Mouse (Mus musculus): ENCODE data around the gene Fastkd5. TPM values are rescaled to one million over a fixed set of nuclear protein-coding genes. Genes with fewer than 3 reads are reported as not detected.

Fastkd5 gene
- polyA plus RNA-seq (2015; fragmentation: Nextera tagmentation; extraction: Ambion mirVana) = 14.7 and 16.0 TPM in 2 replicates

DNA sequence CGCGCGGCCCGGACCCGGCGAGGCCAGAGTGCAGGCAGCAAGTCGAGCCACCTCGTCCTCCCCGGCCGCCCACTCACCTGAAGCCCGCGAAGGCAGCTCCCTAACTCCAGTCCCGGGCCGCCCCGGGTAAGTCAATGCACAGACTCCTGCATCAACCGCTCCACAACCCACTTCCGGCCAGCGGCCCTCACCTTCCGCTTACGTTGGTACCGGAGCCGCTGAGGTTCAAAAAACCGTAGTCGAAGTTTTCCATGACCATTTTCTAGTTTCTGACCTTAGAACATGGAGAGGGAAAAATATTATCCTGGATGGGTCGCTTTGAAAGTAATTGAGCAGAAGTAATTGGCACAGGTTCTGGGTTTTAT lies at the start of gene Fastkd5, which contains the start of gene Ubox5:
Gene Fastkd5, minus strand, starts transcription at position 189 of the 365 bp plus-strand sequence.
Gene Ubox5, minus strand, starts transcription at position 200 of the 365 bp plus-strand sequence.
- H3K27ac ChIP-seq (ENCODE audit: low read length) = peak within 1 kb of the TSS; percentile 77
- peaks cover 16% of the 10 kb centered on the region for H3K4me1 ChIP-seq (ENCODE audit: control insufficient read depth, insufficient read depth, low read length)
- peak within 1 kb of the TSS; percentile 96 for H3K4me3 ChIP-seq (replicated peaks; ENCODE audit: low read length)
- peak within 1 kb of the TSS; percentile 99 for H3K4me2 ChIP-seq (ENCODE audit: low read depth, low read length)
- H3K27me3 ChIP-seq (ENCODE audit: control insufficient read depth, insufficient read depth, low read length) = peaks cover 7% of the 10 kb centered on the region
- H3K36me3 ChIP-seq (ENCODE audit: control insufficient read depth, insufficient read depth, low read length) = peaks cover 5% of the 10 kb centered on the region; the same call in 1 of the 2 replicates
- H3K9ac ChIP-seq (ENCODE audit: low read length) = peak within 1 kb of the TSS; percentile 96
- peak; percentile 81 for ATAC-seq (ENCODE audit: insufficient read depth, low FRiP score)
- WGBS = under 1% methylated on average over 25 of the region's 25 CpGs
- no peaks in the 10 kb centered on the region for H3K9me3 ChIP-seq (replicated peaks; ENCODE audit: control insufficient read depth, low read length)

DNA sequence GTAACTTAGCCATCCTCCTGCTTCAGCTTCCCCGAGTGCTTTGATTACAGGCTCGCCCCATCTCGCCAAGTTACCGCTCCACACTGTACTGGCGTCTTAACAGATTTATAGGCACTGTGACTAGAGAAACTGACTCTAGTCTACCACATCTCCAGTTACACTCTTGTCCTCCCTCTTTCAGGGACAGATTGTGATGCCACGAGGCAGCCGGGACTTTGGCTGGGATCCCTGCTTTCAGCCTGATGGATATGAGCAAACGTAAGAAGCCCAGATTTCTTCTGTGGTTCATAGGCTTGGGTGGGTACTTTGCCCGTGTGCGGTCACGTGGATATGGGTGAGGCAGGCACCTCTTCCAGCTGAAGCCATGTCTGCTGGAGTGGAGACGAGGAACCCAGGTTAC lies 49.3 kb upstream of the Fastkd5 start:
- no peak for ATAC-seq (ENCODE audit: insufficient read depth, low FRiP score)
- H3K9me3 ChIP-seq (replicated peaks; ENCODE audit: control insufficient read depth, low read length) = no peaks in the 10 kb centered on the region
- H3K36me3 ChIP-seq (ENCODE audit: control insufficient read depth, insufficient read depth, low read length) = peaks cover 17% of the 10 kb centered on the region
- 91% methylated on average over 12 of the region's 12 CpGs for WGBS
- no peak overlapping the region for H3K4me3 ChIP-seq (replicated peaks; ENCODE audit: low read length)
- H3K27ac ChIP-seq (ENCODE audit: low read length) = no peak overlapping the region
- no peaks in the 10 kb centered on the region for H3K27me3 ChIP-seq (ENCODE audit: control insufficient read depth, insufficient read depth, low read length)
- H3K4me2 ChIP-seq (ENCODE audit: low read depth, low read length) = no peak overlapping the region
- H3K9ac ChIP-seq (ENCODE audit: low read length) = no peak overlapping the region
- H3K4me1 ChIP-seq (ENCODE audit: control insufficient read depth, insufficient read depth, low read length) = no peaks in the 10 kb centered on the region

DNA sequence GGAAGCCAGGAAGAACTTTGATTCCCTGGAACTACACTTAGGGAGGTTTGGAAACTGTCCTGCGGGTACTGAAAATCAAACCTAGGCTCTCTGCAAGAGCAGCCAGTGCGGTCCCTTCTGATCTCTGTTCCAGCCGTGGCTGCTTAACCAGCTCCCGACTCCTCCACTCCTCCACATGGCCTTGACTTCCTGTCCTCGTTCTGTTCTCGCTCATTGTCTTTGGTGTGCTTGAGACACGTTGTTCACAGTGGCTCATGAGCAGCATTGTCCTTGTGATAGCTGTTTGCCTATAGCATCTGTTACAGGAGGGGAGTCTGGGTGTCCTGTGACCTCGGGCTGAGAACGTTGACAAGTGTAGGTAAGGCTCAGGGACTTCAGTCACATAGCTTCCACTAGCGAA lies 47.4 kb upstream of the Fastkd5 start:
- Histone ChIP-seq H3K4me3 (replicated peaks; ENCODE audit: low read length) (no peak overlapping the region), H3K27me3 (ENCODE audit: control insufficient read depth, insufficient read depth, low read length) (no peaks in the 10 kb centered on the region), H3K9me3 (replicated peaks; ENCODE audit: control insufficient read depth, low read length) (no peaks in the 10 kb centered on the region), H3K4me1 (ENCODE audit: control insufficient read depth, insufficient read depth, low read length) (no peaks in the 10 kb centered on the region), H3K36me3 (ENCODE audit: control insufficient read depth, insufficient read depth, low read length) (peaks cover 21% of the 10 kb centered on the region), H3K4me2 (ENCODE audit: low read depth, low read length) (no peak overlapping the region), H3K9ac (ENCODE audit: low read length) (no peak overlapping the region), H3K27ac (ENCODE audit: low read length) (no peak overlapping the region)
- ATAC-seq (ENCODE audit: insufficient read depth, low FRiP score) = no peak
- WGBS = 83% methylated on average over 10 of the region's 10 CpGs

DNA sequence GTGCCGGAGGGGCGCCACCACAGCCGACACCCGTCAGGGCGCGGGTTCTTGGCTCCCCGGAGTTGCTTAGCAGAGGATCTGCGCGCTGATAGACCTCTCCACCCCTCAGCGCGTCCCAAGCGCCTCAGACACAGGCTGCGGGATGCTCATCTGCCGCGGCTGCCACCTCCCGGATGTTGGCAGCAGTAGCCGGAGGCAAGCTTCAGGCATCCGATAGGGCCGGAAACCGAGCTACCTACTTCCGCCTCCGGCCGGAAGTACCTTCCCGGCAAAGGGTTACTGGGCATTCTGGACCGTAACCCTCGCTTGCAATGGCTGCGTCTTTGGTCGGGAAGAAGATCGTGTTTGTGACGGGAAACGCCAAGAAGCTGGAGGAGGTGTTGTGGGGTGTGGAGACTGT lies 37.7 kb upstream of the Fastkd5 start, which contains the start of gene Itpa:
Gene Itpa, plus strand, starts transcription at position 52 of the 400 bp plus-strand sequence.
- peak; percentile 52 for ATAC-seq (ENCODE audit: insufficient read depth, low FRiP score)
- Histone ChIP-seq H3K36me3 (ENCODE audit: control insufficient read depth, insufficient read depth, low read length) (no peaks in the 10 kb centered on the region), H3K27ac (ENCODE audit: low read length) (peak within 1 kb of the TSS; percentile 81), H3K4me3 (replicated peaks; ENCODE audit: low read length) (peak within 1 kb of the TSS; percentile 72), H3K9ac (ENCODE audit: low read length) (peak within 1 kb of the TSS; percentile 83), H3K4me2 (ENCODE audit: low read depth, low read length) (peak within 1 kb of the TSS; percentile 86), H3K9me3 (replicated peaks; ENCODE audit: control insufficient read depth, low read length) (no peaks in the 10 kb centered on the region), H3K4me1 (ENCODE audit: control insufficient read depth, insufficient read depth, low read length) (peaks cover 20% of the 10 kb centered on the region), H3K27me3 (ENCODE audit: control insufficient read depth, insufficient read depth, low read length) (no peaks in the 10 kb centered on the region)
- WGBS = under 1% methylated on average over 31 of the region's 31 CpGs

DNA sequence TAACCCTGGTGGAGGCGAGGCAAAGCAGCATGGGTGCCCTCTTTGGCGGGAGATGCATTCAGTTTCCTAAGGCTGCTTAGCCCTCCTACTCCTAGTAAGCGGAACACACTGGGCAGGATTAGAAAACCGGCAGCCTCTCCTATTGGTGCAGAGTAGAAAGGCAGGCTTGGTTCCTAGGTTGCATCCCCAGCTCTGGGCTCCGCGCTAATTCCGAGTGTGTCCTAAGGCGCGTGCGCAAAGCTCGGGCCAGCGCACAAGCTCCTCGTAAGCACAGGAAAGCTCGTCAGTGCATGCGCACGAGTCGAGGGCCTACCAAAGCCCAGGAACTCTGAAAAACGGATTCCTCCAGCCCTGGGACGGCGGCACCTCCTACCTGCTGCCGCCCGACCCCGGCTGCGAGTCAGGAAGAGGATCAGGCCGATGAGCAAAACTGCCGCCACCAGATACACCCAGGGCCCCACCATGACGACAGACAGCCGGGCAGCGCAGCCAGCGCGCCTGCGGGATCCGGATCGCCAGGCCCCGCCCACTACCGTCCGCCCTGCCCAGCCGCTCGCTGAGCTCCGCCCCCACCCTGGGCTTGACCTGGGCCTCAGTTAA lies 34.4 kb upstream of the Fastkd5 start, which contains the start of gene Ddrgk1:
Gene Ddrgk1, minus strand, starts transcription at position 558 of the 600 bp plus-strand sequence.
- ATAC-seq (ENCODE audit: insufficient read depth, low FRiP score) = peak; percentile 97
- Histone ChIP-seq H3K4me1 (ENCODE audit: control insufficient read depth, insufficient read depth, low read length) (peaks cover 20% of the 10 kb centered on the region), H3K27ac (ENCODE audit: low read length) (peak within 1 kb of the TSS; percentile 99), H3K27me3 (ENCODE audit: control insufficient read depth, insufficient read depth, low read length) (no peaks in the 10 kb centered on the region), H3K9me3 (replicated peaks; ENCODE audit: control insufficient read depth, low read length) (no peaks in the 10 kb centered on the region), H3K4me2 (ENCODE audit: low read depth, low read length) (peak within 1 kb of the TSS; percentile 62), H3K36me3 (ENCODE audit: control insufficient read depth, insufficient read depth, low read length) (peaks cover 5% of the 10 kb centered on the region; the same call in 1 of the 2 replicates), H3K9ac (ENCODE audit: low read length) (peak within 1 kb of the TSS; percentile 92), H3K4me3 (replicated peaks; ENCODE audit: low read length) (peak within 1 kb of the TSS; percentile 69)
- WGBS = under 1% methylated on average over 40 of the region's 40 CpGs

DNA sequence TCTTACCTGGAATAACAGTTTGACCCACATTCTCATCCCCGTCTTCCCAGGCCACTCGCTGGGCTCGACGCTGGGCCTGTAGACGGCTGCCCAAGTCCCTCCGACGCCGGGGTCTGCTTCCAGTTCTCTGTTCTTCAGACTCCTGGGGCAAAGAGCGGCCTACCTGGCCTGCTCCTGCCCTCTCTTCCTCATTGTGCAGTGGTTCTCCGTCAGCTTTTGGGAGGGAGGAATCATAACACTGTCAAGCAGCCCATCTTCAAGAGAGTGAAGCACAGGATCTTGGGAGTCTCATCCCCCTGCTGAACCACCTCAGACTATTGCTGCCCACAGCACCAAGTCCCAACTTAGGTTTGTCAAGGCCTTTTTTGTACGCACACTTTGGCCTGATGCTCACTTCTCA lies 33.5 kb upstream of the Fastkd5 start:
- Histone ChIP-seq H3K4me1 (ENCODE audit: control insufficient read depth, insufficient read depth, low read length) (peaks cover 20% of the 10 kb centered on the region), H3K4me2 (ENCODE audit: low read depth, low read length) (peak overlapping the region; percentile 62), H3K9ac (ENCODE audit: low read length) (peak overlapping the region; percentile 92), H3K9me3 (replicated peaks; ENCODE audit: control insufficient read depth, low read length) (no peaks in the 10 kb centered on the region), H3K27me3 (ENCODE audit: control insufficient read depth, insufficient read depth, low read length) (no peaks in the 10 kb centered on the region), H3K36me3 (ENCODE audit: control insufficient read depth, insufficient read depth, low read length) (peaks cover 7% of the 10 kb centered on the region; the same call in 1 of the 2 replicates), H3K4me3 (replicated peaks; ENCODE audit: low read length) (peak overlapping the region; percentile 69), H3K27ac (ENCODE audit: low read length) (no peak overlapping the region)
- ATAC-seq (ENCODE audit: insufficient read depth, low FRiP score) = no peak
- 91% methylated on average over 11 of the region's 11 CpGs for WGBS

DNA sequence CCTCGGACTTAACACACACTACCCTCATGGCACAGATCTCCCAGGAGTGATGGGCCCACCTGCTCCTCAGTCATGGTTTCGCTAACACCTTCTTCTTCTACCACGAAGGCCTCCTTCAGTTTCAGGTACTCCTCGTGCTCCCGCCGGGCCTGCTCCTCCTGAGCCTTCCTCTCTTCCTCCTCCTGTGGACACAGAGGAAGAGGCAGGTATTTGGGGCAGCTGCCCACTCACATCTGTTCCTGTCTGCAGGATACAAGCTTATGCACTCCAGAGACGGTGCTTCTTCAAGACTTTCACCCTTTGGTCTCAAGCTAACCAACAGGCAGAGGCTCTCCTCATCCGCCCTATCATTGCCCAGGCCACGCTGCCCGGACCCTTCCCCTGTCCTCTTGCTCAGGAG lies 28.7 kb upstream of the Fastkd5 start:
- Histone ChIP-seq H3K27ac (ENCODE audit: low read length) (no peak overlapping the region), H3K4me3 (replicated peaks; ENCODE audit: low read length) (no peak overlapping the region), H3K4me2 (ENCODE audit: low read depth, low read length) (no peak overlapping the region), H3K27me3 (ENCODE audit: control insufficient read depth, insufficient read depth, low read length) (no peaks in the 10 kb centered on the region), H3K9ac (ENCODE audit: low read length) (no peak overlapping the region), H3K4me1 (ENCODE audit: control insufficient read depth, insufficient read depth, low read length) (peaks cover 9% of the 10 kb centered on the region), H3K36me3 (ENCODE audit: control insufficient read depth, insufficient read depth, low read length) (peaks cover 21% of the 10 kb centered on the region), H3K9me3 (replicated peaks; ENCODE audit: control insufficient read depth, low read length) (no peaks in the 10 kb centered on the region)
- no peak for ATAC-seq (ENCODE audit: insufficient read depth, low FRiP score)
- WGBS = 93% methylated on average over 10 of the region's 10 CpGs

DNA sequence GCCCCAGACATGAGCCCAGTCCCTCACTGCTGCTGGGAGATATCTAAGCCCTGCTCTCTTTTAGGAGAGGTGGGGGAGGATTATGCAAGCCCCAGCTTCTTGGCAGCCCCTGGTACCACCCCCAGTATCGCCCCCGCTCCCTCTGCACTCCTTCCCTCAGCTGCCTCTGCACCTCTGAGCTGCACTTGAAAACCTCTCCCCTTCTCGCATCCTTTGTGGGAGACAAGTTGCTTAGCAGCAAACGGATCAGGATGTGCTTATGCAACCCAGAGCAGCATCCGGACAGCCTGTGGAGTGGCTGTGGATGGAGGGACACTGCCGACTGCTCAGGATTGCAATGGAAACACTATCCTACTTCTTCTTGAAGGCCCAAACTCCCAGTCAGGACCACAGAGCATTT lies 27.7 kb upstream of the Fastkd5 start:
- no peak overlapping the region for H3K9ac ChIP-seq (ENCODE audit: low read length)
- no peak overlapping the region for H3K4me2 ChIP-seq (ENCODE audit: low read depth, low read length)
- WGBS = 86% methylated on average over 6 of the region's 6 CpGs
- no peaks in the 10 kb centered on the region for H3K27me3 ChIP-seq (ENCODE audit: control insufficient read depth, insufficient read depth, low read length)
- no peak overlapping the region for H3K4me3 ChIP-seq (replicated peaks; ENCODE audit: low read length)
- peaks cover 21% of the 10 kb centered on the region for H3K36me3 ChIP-seq (ENCODE audit: control insufficient read depth, insufficient read depth, low read length)
- H3K4me1 ChIP-seq (ENCODE audit: control insufficient read depth, insufficient read depth, low read length) = no peaks in the 10 kb centered on the region
- ATAC-seq (ENCODE audit: insufficient read depth, low FRiP score) = no peak
- H3K27ac ChIP-seq (ENCODE audit: low read length) = no peak overlapping the region
- H3K9me3 ChIP-seq (replicated peaks; ENCODE audit: control insufficient read depth, low read length) = no peaks in the 10 kb centered on the region

DNA sequence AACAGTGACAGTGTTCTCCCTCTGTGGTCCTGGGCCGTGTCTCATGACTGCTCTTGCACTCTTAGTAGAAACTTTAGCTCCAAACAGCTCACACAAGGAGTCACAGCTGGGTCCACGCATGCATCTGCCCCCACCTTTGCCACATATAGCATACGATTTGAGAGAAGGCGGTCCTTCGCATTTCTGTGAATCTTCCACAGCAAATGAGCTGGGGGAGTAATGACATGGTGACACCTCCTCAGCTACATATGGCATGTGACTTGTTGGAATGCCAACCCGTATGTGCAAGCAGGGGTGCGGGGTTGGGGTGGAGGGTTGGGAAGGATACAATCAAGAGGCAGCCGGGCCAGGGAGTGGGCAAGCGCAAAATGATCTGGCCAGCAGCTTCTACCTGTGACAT lies 26.7 kb upstream of the Fastkd5 start:
- 93% methylated on average over 9 of the region's 9 CpGs for WGBS
- H3K27ac ChIP-seq (ENCODE audit: low read length) = no peak overlapping the region
- no peak for ATAC-seq (ENCODE audit: insufficient read depth, low FRiP score)
- no peak overlapping the region for H3K4me3 ChIP-seq (replicated peaks; ENCODE audit: low read length)
- peaks cover 21% of the 10 kb centered on the region for H3K36me3 ChIP-seq (ENCODE audit: control insufficient read depth, insufficient read depth, low read length)
- no peaks in the 10 kb centered on the region for H3K27me3 ChIP-seq (ENCODE audit: control insufficient read depth, insufficient read depth, low read length)
- H3K9me3 ChIP-seq (replicated peaks; ENCODE audit: control insufficient read depth, low read length) = no peaks in the 10 kb centered on the region
- no peak overlapping the region for H3K9ac ChIP-seq (ENCODE audit: low read length)
- no peaks in the 10 kb centered on the region for H3K4me1 ChIP-seq (ENCODE audit: control insufficient read depth, insufficient read depth, low read length)
- H3K4me2 ChIP-seq (ENCODE audit: low read depth, low read length) = no peak overlapping the region

All from stomach, embryonic 16.5 days (tissue).